Mouse (Mus musculus) testis, adult 2 months (tissue): ENCODE measurements at regions not wholly inside any gene's neighbourhood (a gene's known extent, or its start where the extent isn't known, plus 50 kb on each side); places are given as distances from the start of the nearest gene placed in this dataset.

Source experiments
- CTCF ChIP-seq: fragments of 200-500 bp; IDR thresholded peaks from 2 replicates; pipeline ENCODE4 v1.5.1; 2012; ENCODE audit warnings: low read depth, mild to moderate bottlenecking, inconsistent platforms, low read length, moderate library complexity; ENCODE audit not compliant: control insufficient read depth, insufficient read depth, insufficient replicate concordance
- POLR2A ChIP-seq: fragments of 200-500 bp; IDR thresholded peaks from 2 replicates; pipeline ENCODE4 v1.6.1; 2012; ENCODE audit warnings: low read depth, mild to moderate bottlenecking, inconsistent platforms, low read length, moderate library complexity; ENCODE audit not compliant: control insufficient read depth

- TF ChIP-seq CTCF (no peak), POLR2A (no peak)
Measured at GRCm38 (mm10) chr2:94248948-94249347, 91.2 kb upstream of the Hsd17b12 start.
